Mouse (Mus musculus): ENCODE measurements around the gene Efna2. TPM values are rescaled to one million over a fixed set of nuclear protein-coding genes. Genes with fewer than 3 reads are reported as not detected.
A peak's percentile ranks its signal among the peaks of the same experiment; 100 is the strongest.

The Efna2 gene
- total RNA-seq, 1 experiment from 2014 or later, result 1.0 TPM

GRCm38 (mm10) chr10:80141243-80141642, 38.0 kb upstream of the Efna2 start:
- ATAC-seq (replicated peaks; ENCODE audit: insufficient number of reproducible peaks, low FRiP score, low TSS enrichment, poor library complexity, severe bottlenecking), result peak; percentile 55

- ATAC-seq (replicated peaks; ENCODE audit: insufficient number of reproducible peaks, low FRiP score, low TSS enrichment, poor library complexity, severe bottlenecking), result peak; percentile 60
Observed at GRCm38 (mm10) chr10:80141786-80142529, 37.3 kb upstream of the Efna2 start.

GRCm38 (mm10) chr10:80142530-80142925, 36.8 kb upstream of the Efna2 start:
- ATAC-seq (replicated peaks; ENCODE audit: insufficient number of reproducible peaks, low FRiP score, low TSS enrichment, poor library complexity, severe bottlenecking), result no peak

- no peak for ATAC-seq (replicated peaks; ENCODE audit: insufficient number of reproducible peaks, low FRiP score, low TSS enrichment, poor library complexity, severe bottlenecking)
Observed at GRCm38 (mm10) chr10:80143664-80144063, 35.6 kb upstream of the Efna2 start.

- no peak for ATAC-seq (replicated peaks; ENCODE audit: insufficient number of reproducible peaks, low FRiP score, low TSS enrichment, poor library complexity, severe bottlenecking)
Observed at GRCm38 (mm10) chr10:80144159-80144558, 35.1 kb upstream of the Efna2 start.

GRCm38 (mm10) chr10:80144864-80145838, 34.1 kb upstream of the Efna2 start:
- ATAC-seq (replicated peaks; ENCODE audit: insufficient number of reproducible peaks, low FRiP score, low TSS enrichment, poor library complexity, severe bottlenecking), result no peak

- no peak for ATAC-seq (replicated peaks; ENCODE audit: insufficient number of reproducible peaks, low FRiP score, low TSS enrichment, poor library complexity, severe bottlenecking)
Observed at GRCm38 (mm10) chr10:80145896-80146295, 33.4 kb upstream of the Efna2 start.

GRCm38 (mm10) chr10:80146568-80147011, 32.7 kb upstream of the Efna2 start:
- no peak for ATAC-seq (replicated peaks; ENCODE audit: insufficient number of reproducible peaks, low FRiP score, low TSS enrichment, poor library complexity, severe bottlenecking)

- no peak for ATAC-seq (replicated peaks; ENCODE audit: insufficient number of reproducible peaks, low FRiP score, low TSS enrichment, poor library complexity, severe bottlenecking)
Observed at GRCm38 (mm10) chr10:80147146-80147718, 32.0 kb upstream of the Efna2 start.

GRCm38 (mm10) chr10:80147719-80148601, 31.3 kb upstream of the Efna2 start, which contains the start of gene Midn:
Gene Midn, plus strand, starts transcription at chr10:80148272.
- ATAC-seq (replicated peaks; ENCODE audit: insufficient number of reproducible peaks, low FRiP score, low TSS enrichment, poor library complexity, severe bottlenecking), result no peak

- ATAC-seq (replicated peaks; ENCODE audit: insufficient number of reproducible peaks, low FRiP score, low TSS enrichment, poor library complexity, severe bottlenecking), result peak; percentile 43
Observed at GRCm38 (mm10) chr10:80148610-80149290, 30.5 kb upstream of the Efna2 start.

- peak; percentile 48 for ATAC-seq (replicated peaks; ENCODE audit: insufficient number of reproducible peaks, low FRiP score, low TSS enrichment, poor library complexity, severe bottlenecking)
Observed at GRCm38 (mm10) chr10:80149291-80150225, 29.7 kb upstream of the Efna2 start.

- ATAC-seq (replicated peaks; ENCODE audit: insufficient number of reproducible peaks, low FRiP score, low TSS enrichment, poor library complexity, severe bottlenecking), result no peak
Observed at GRCm38 (mm10) chr10:80150226-80151210, 28.8 kb upstream of the Efna2 start.

GRCm38 (mm10) chr10:80151211-80152034, 27.9 kb upstream of the Efna2 start:
- ATAC-seq (replicated peaks; ENCODE audit: insufficient number of reproducible peaks, low FRiP score, low TSS enrichment, poor library complexity, severe bottlenecking), result no peak
